Mouse (Mus musculus) CH12.LX (cell line): ENCODE measurements at regions not wholly inside any gene's neighbourhood (a gene's known extent, or its start where the extent isn't known, plus 50 kb on each side); places are given as distances from the start of the nearest gene placed in this dataset.
"Not testable (repeated sequence)": the region's sequence is repeated elsewhere in the genome, so short reads cannot be mapped to it uniquely, and the experiment has no call there.

Source experiments
- DNase-seq: peaks from one replicate; pipeline ENCODE4 v3.0.0-alpha.2; 2013; ENCODE audit errors: extremely low read depth
- H3K27ac ChIP-seq: 2 replicates; pipeline ENCODE4 v1.5.1; 2012; ENCODE audit warnings: low read depth, mild to moderate bottlenecking, control low read depth, moderate library complexity; ENCODE audit not compliant: insufficient read depth
- H3K27me3 ChIP-seq: replicated peaks from 2 replicates; pipeline ENCODE3; 2012; ENCODE audit warnings: inconsistent platforms
- H3K36me3 ChIP-seq, 2 experiments: replicated peaks in 1 of 2; 2 replicates each; pipeline versions ENCODE3 to v1.6.1; 2012; ENCODE audit warnings: inconsistent platforms in 1 of 2, low read length in 1 of 2, mild to moderate bottlenecking in 1 of 2, mixed read lengths in 1 of 2, moderate library complexity in 1 of 2; ENCODE audit not compliant: control insufficient read depth in 1 of 2, insufficient read depth in 1 of 2
- H3K4me1 ChIP-seq, 2 experiments: 2 replicates each; pipeline ENCODE4 v1.6.1; 2012; ENCODE audit warnings: inconsistent platforms in 1 of 2, moderate library complexity in 1 of 2; ENCODE audit not compliant: insufficient read depth in 2 of 2, control insufficient read depth in 1 of 2
- H3K4me2 ChIP-seq: 2 replicates; pipeline ENCODE4 v1.6.1; 2012; ENCODE audit warnings: low read depth, mild to moderate bottlenecking, control low read depth; ENCODE audit not compliant: poor library complexity, insufficient read depth, severe bottlenecking
- H3K4me3 ChIP-seq, 3 experiments: fragments of 150-350 bp in 1 of 3; sonication (generic) in 1 of 3; replicated peaks in 1 of 3; 2 replicates each; pipeline versions ENCODE3 to v1.5.1; 2011 to 2012; ENCODE audit warnings: low read depth in 2 of 3, low read length in 2 of 3, mild to moderate bottlenecking in 2 of 3, moderate library complexity in 2 of 3, control low read depth in 1 of 3, improper control_type of control experiment in 1 of 3, inconsistent platforms in 1 of 3, mixed read lengths in 1 of 3; ENCODE audit not compliant: poor library complexity in 1 of 3
- H3K79me2 ChIP-seq: replicated peaks from 2 replicates; pipeline ENCODE4 v1.6.1; 2012; ENCODE audit warnings: mild to moderate bottlenecking, moderate library complexity; ENCODE audit not compliant: control insufficient read depth, poor library complexity, insufficient read depth, severe bottlenecking; ENCODE audit errors: extremely low read depth
- H3K9ac ChIP-seq: 2 replicates; pipeline ENCODE4 v1.6.1; 2012; ENCODE audit warnings: low read depth, mild to moderate bottlenecking, control low read depth, moderate library complexity; ENCODE audit not compliant: insufficient read depth
- H3K9me3 ChIP-seq: replicated peaks from 2 replicates; pipeline ENCODE3; 2012; ENCODE audit warnings: low read length, inconsistent platforms, mixed read lengths
- E2F4 ChIP-seq: IDR thresholded peaks from 2 replicates; pipeline ENCODE4 v1.6.1; 2011; ENCODE audit warnings: low read depth, low read length, improper control_type of control experiment; ENCODE audit not compliant: insufficient replicate concordance
- ELF1 ChIP-seq: IDR thresholded peaks from 2 replicates; pipeline ENCODE4 v1.6.1; 2014; ENCODE audit warnings: low read depth, mild to moderate bottlenecking, inconsistent platforms, low read length, improper control_type of control experiment
- IRF4 ChIP-seq: IDR thresholded peaks from 2 replicates; pipeline ENCODE4 v1.6.1; 2014; ENCODE audit warnings: low read depth, mild to moderate bottlenecking, inconsistent platforms, low read length, improper control_type of control experiment
- JUND ChIP-seq: conservative IDR thresholded peaks from 2 replicates; pipeline ENCODE4 v1.6.1; 2011; ENCODE audit warnings: low read depth, low read length, improper control_type of control experiment
- KAT2A ChIP-seq: IDR thresholded peaks from 2 replicates; pipeline ENCODE4 v1.6.1; 2012; ENCODE audit warnings: low read length, improper control_type of control experiment, inconsistent platforms; ENCODE audit not compliant: insufficient replicate concordance
- NRF1 ChIP-seq: IDR thresholded peaks from 2 replicates; pipeline ENCODE4 v1.6.1; 2014; ENCODE audit warnings: low read depth, mild to moderate bottlenecking, inconsistent platforms, low read length, improper control_type of control experiment, moderate library complexity
- PAX5 ChIP-seq: IDR thresholded peaks from 2 replicates; pipeline ENCODE4 v1.6.1; 2012; ENCODE audit warnings: low read length, inconsistent platforms, mixed read lengths
- POLR2A ChIP-seq: IDR thresholded peaks from 2 replicates; pipeline ENCODE4 v1.6.1; 2011; ENCODE audit warnings: low read depth, mild to moderate bottlenecking, improper control_type of control experiment, low read length
- UBTF ChIP-seq: IDR thresholded peaks from 2 replicates; pipeline ENCODE4 v1.6.1; 2012; ENCODE audit warnings: low read depth, mild to moderate bottlenecking, inconsistent platforms, low read length, improper control_type of control experiment, moderate library complexity
- USF1 ChIP-seq: IDR thresholded peaks from 2 replicates; pipeline ENCODE4 v1.6.1; 2014; ENCODE audit warnings: low read depth, mild to moderate bottlenecking, inconsistent platforms, low read length, improper control_type of control experiment
- dilution Hi-C: fragments of 300-500 bp; cut with MboI; formaldehyde crosslinking; loops from 2 replicates; pipeline ENCODE4 v1.14.3; 2020; ENCODE audit warnings: low sequenced_read_pairs; ENCODE audit not compliant: extremely low pct_unique_long_range_greater_than_20kb, extremely low pct_ligation_motif_present
- in situ Hi-C: fragments of 300-500 bp; cut with MboI; formaldehyde crosslinking; loops from 3 replicates; pipeline ENCODE4 v1.14.3; 2019; ENCODE audit warnings: low sequenced_read_pairs, low pct_ligation_motif_present, low pct_unique_long_range_greater_than_20kb, mixed read lengths

DNA sequence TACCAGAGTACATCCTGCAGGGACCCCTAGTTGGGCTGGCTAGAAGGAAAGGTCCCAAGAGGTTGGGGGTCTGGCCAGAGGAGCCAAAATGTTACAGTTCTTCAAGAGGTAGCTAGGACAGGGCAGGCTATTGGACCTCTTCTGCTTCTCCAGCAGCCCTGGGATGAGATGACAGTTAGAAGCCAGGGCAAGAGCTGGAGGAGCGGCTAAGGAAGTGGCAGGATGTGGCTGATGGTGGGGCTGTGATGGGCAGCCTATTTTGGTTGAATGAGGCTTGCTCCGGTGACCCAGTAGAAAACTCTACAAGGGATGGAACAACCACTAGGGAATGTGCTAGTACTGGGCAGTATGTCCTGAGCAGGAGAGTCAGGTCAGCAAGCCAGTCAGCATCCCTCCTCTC is 82.8 kb downstream of the Ddx11 start:
- Histone ChIP-seq H3K27me3 (peaks cover 5% of the 10 kb centered on the region), H3K79me2 (no peaks in the 10 kb centered on the region), H3K9me3 (no peaks in the 10 kb centered on the region), H3K36me3 (no peaks in the 10 kb centered on the region), H3K4me3 (no peak overlapping the region), H3K4me2 (no peak overlapping the region), H3K9ac (no peak overlapping the region), H3K4me1 (no peaks in the 10 kb centered on the region), H3K27ac (no peak overlapping the region)
- dilution Hi-C loops, result no loop called here
- in situ Hi-C loops, result no loop called here
- DNase-seq, result no peak
- TF ChIP-seq JUND (no peak), NRF1 (no peak), E2F4 (no peak), PAX5 (no peak), KAT2A (no peak), IRF4 (no peak), POLR2A (no peak), UBTF (no peak), ELF1 (no peak), USF1 (no peak)

DNA sequence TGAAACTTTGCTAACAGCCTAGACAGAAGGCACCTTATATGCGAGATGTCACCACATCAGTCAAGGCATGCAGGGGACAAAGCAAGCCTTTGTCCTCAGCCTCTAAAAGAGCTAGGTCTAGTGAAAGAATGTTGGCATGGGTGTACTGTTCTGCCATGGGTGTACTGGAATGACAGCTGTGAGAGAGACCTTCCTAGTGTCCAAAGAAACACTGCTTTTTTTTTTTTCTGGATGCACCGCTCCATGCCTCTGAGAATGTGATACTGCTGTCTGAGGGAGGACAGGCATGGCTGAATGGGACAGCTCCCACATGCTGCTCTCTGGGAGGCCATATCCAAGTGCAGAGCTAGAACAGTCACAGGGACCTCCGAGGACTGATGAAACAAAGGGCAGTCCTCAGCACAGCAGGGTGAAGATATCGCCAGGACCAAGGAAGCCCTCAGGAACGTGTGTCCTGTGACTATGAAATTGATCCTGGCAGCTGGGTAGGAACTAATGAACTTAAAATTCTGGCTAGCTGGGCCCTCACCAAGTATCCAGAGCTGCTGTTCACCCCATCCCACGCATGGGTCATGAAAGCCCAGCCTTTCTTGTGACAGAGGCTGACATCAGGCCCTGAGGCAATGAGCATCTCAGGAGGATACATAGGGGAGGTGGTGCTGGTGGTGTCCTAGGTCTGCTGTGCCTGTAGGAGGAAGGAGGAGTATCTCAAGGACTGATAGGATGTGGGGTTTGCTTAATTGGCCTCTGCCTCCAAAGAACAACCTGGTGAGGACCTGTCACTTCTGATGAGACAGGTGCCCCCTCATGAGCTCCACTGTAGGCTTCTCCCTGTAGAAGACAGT is 84.6 kb downstream of the Ddx11 start:
- H3K4me2 ChIP-seq, in situ Hi-C loops, H3K79me2 ChIP-seq, H3K36me3 ChIP-seq, DNase-seq, H3K27me3 ChIP-seq, H3K27ac ChIP-seq, H3K9me3 ChIP-seq, H3K4me3 ChIP-seq, dilution Hi-C loops, H3K4me1 ChIP-seq, H3K9ac ChIP-seq: not testable (repeated sequence)

DNA sequence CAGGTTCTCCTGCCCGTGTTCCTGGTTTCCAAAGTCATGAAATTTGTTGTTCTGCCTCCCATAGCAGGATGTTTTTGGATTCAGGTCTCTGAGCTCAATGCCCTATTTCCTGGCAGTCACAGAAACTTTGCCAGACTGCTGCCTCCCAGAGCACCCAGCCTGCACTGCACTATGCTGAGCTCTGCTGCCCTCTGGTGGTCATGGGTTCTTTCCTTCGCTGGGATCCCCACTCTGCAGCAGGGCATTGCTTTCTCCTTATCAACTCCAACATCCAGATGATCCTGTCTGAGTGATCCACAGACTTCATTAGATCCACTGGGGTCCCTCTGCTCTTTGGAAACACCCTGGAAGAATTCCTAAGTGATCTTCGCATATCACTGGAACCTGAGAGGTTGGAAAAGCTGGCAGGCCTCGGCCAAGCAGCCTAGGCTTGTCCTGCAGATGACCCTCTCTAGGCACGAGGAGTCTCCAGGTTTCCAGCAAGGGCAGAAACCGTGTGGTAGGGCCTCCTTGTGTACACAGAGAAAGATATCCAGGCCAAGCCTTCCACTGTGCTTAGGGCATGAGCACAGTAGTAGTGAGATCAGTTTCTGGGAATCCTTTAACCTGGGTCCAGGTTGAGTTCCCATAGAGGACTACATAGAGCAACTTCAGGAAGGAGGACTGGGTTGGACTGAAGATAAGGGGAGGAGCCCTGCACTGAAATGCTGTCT is 85.6 kb downstream of the Ddx11 start:
- H3K4me3 ChIP-seq, H3K79me2 ChIP-seq, H3K27ac ChIP-seq, H3K9me3 ChIP-seq, H3K9ac ChIP-seq, in situ Hi-C loops, H3K36me3 ChIP-seq, H3K4me1 ChIP-seq, DNase-seq, H3K27me3 ChIP-seq, H3K4me2 ChIP-seq, dilution Hi-C loops: not testable (repeated sequence)
